Mouse (Mus musculus): Measurements from ENCODE around the gene Mkrn2.
A peak's percentile ranks its signal among the peaks of the same experiment; 100 is the strongest.
"Not testable (repeated sequence)": the region's sequence is repeated elsewhere in the genome, so short reads cannot be mapped to it uniquely, and the experiment has no call there.

The Mkrn2 gene

GRCm38 (mm10) chr6:115607429-115607828 lies 5.7 kb downstream of the Mkrn2 start:
- no peak for DNase-seq (ENCODE audit: extremely low read depth, low read depth, low spot score)

- DNase-seq (ENCODE audit: extremely low read depth, low read depth, low spot score), result no peak
Measured at GRCm38 (mm10) chr6:115609121-115609520, 7.4 kb downstream of the Mkrn2 start.

- DNase-seq (ENCODE audit: extremely low read depth, low read depth, low spot score), result no peak
Measured at GRCm38 (mm10) chr6:115610301-115610700, 8.6 kb downstream of the Mkrn2 start.

GRCm38 (mm10) chr6:115613793-115614192 lies 12.1 kb downstream of the Mkrn2 start:
- no peak for DNase-seq (ENCODE audit: extremely low read depth, low read depth, low spot score)

- DNase-seq (ENCODE audit: extremely low read depth, low read depth, low spot score), result no peak
Measured at GRCm38 (mm10) chr6:115615983-115616382, 14.3 kb downstream of the Mkrn2 start.

GRCm38 (mm10) chr6:115619818-115620217 lies 18.1 kb downstream of the Mkrn2 start:
- no peak for DNase-seq (ENCODE audit: extremely low read depth, low read depth, low spot score)

- no peak for DNase-seq (ENCODE audit: extremely low read depth, low read depth, low spot score)
Measured at GRCm38 (mm10) chr6:115620942-115621341, 19.2 kb downstream of the Mkrn2 start.

GRCm38 (mm10) chr6:115626121-115626520 lies 24.4 kb downstream of the Mkrn2 start:
- DNase-seq (ENCODE audit: extremely low read depth, low read depth, low spot score), result no peak

- DNase-seq (ENCODE audit: extremely low read depth, low read depth, low spot score), result no peak
Measured at GRCm38 (mm10) chr6:115631056-115631795, 29.5 kb downstream of the Mkrn2 start.

- no peak for DNase-seq (ENCODE audit: extremely low read depth, low read depth, low spot score)
Measured at GRCm38 (mm10) chr6:115634015-115634414, 32.3 kb downstream of the Mkrn2 start.

GRCm38 (mm10) chr6:115638188-115638587 lies 36.5 kb downstream of the Mkrn2 start:
- DNase-seq (ENCODE audit: extremely low read depth, low read depth, low spot score), result not testable (repeated sequence)

GRCm38 (mm10) chr6:115643315-115643714 lies 41.6 kb downstream of the Mkrn2 start:
- no peak for DNase-seq (ENCODE audit: extremely low read depth, low read depth, low spot score)

- DNase-seq (ENCODE audit: extremely low read depth, low read depth, low spot score), result no peak
Measured at GRCm38 (mm10) chr6:115649792-115650365, 48.2 kb downstream of the Mkrn2 start.

GRCm38 (mm10) chr6:115650476-115651427 lies 49.0 kb downstream of the Mkrn2 start:
- DNase-seq (ENCODE audit: extremely low read depth, low read depth, low spot score), result no peak

- no peak for DNase-seq (ENCODE audit: extremely low read depth, low read depth, low spot score)
Measured at GRCm38 (mm10) chr6:115651719-115652118, 50.0 kb downstream of the Mkrn2 start.

- no peak for DNase-seq (ENCODE audit: extremely low read depth, low read depth, low spot score)
Measured at GRCm38 (mm10) chr6:115653939-115654338, 52.2 kb downstream of the Mkrn2 start.

- no peak for DNase-seq (ENCODE audit: extremely low read depth, low read depth, low spot score)
Measured at GRCm38 (mm10) chr6:115658802-115659201, 57.1 kb downstream of the Mkrn2 start.

GRCm38 (mm10) chr6:115664268-115664667 lies 62.6 kb downstream of the Mkrn2 start:
- no peak for DNase-seq (ENCODE audit: extremely low read depth, low read depth, low spot score)

GRCm38 (mm10) chr6:115666641-115667040 lies 64.9 kb downstream of the Mkrn2 start:
- DNase-seq (ENCODE audit: extremely low read depth, low read depth, low spot score), result peak; percentile 68

Measured in fat pad, adult 2 months (tissue).